Mouse (Mus musculus): ENCODE results near the gene Mipep. TPM values are rescaled to one million over a fixed set of nuclear protein-coding genes. Genes with fewer than 3 reads are reported as not detected.

Mipep gene
- polyA plus RNA-seq, 1 experiment from 2014 or later: 18.2 TPM

GRCm38 (mm10) chr14:60759097-60759496 lies 25.3 kb upstream of the Mipep start:
- no peak overlapping the region for H3K4me2 ChIP-seq
- H3K4me3 ChIP-seq (replicated peaks): no peak overlapping the region
- no peak overlapping the region for H3K27ac ChIP-seq
- no peaks in the 10 kb centered on the region for H3K27me3 ChIP-seq (replicated peaks)
- H3K9ac ChIP-seq: no peak overlapping the region
- peaks cover 13% of the 10 kb centered on the region; the same call in 1 of the 2 replicates for H3K36me3 ChIP-seq
- 92% methylated on average over 8 of the region's 8 CpGs for WGBS
- ATAC-seq (ENCODE audit: insufficient read depth, low FRiP score, low read depth): no peak
- H3K4me1 ChIP-seq: no peaks in the 10 kb centered on the region
- no peaks in the 10 kb centered on the region for H3K9me3 ChIP-seq

GRCm38 (mm10) chr14:60761801-60762200 lies 22.6 kb upstream of the Mipep start:
- 0 out of 2 replicates have a peak, but pooled peaks cover 8% of the 10 kb centered on the region for H3K36me3 ChIP-seq
- H3K4me1 ChIP-seq: peaks cover 3% of the 10 kb centered on the region; the same call in 1 of the 2 replicates
- no peak overlapping the region for H3K27ac ChIP-seq
- no peak for ATAC-seq (ENCODE audit: insufficient read depth, low FRiP score, low read depth)
- H3K4me2 ChIP-seq: no peak overlapping the region
- H3K4me3 ChIP-seq (replicated peaks): no peak overlapping the region
- 82% methylated on average over 10 of the region's 10 CpGs for WGBS
- H3K27me3 ChIP-seq (replicated peaks): no peaks in the 10 kb centered on the region
- no peak overlapping the region for H3K9ac ChIP-seq
- no peaks in the 10 kb centered on the region for H3K9me3 ChIP-seq

- H3K36me3 ChIP-seq: 0 out of 2 replicates have a peak, but pooled peaks cover 5% of the 10 kb centered on the region
- H3K4me1 ChIP-seq: peaks cover 3% of the 10 kb centered on the region; the same call in 1 of the 2 replicates
- no peak for ATAC-seq (ENCODE audit: insufficient read depth, low FRiP score, low read depth)
- no peaks in the 10 kb centered on the region for H3K27me3 ChIP-seq (replicated peaks)
- H3K9me3 ChIP-seq: no peaks in the 10 kb centered on the region
- no peak overlapping the region for H3K27ac ChIP-seq
- H3K4me3 ChIP-seq (replicated peaks): no peak overlapping the region
- 32% methylated on average over 7 of the region's 7 CpGs for WGBS
- no peak overlapping the region for H3K9ac ChIP-seq
- no peak overlapping the region for H3K4me2 ChIP-seq
These were observed 21.6 kb upstream of the Mipep start for GRCm38 (mm10) chr14:60762754-60763153.

- no peak overlapping the region for H3K4me3 ChIP-seq (replicated peaks)
- peaks cover 3% of the 10 kb centered on the region; the same call in 1 of the 2 replicates for H3K4me1 ChIP-seq
- H3K4me2 ChIP-seq: no peak overlapping the region
- 88% methylated on average over 5 of the region's 5 CpGs for WGBS
- no peaks in the 10 kb centered on the region for H3K9me3 ChIP-seq
- ATAC-seq (ENCODE audit: insufficient read depth, low FRiP score, low read depth): no peak
- 0 out of 2 replicates have a peak, but pooled peaks cover 5% of the 10 kb centered on the region for H3K36me3 ChIP-seq
- no peak overlapping the region for H3K9ac ChIP-seq
- no peaks in the 10 kb centered on the region for H3K27me3 ChIP-seq (replicated peaks)
- H3K27ac ChIP-seq: no peak overlapping the region
These were observed 20.6 kb upstream of the Mipep start for GRCm38 (mm10) chr14:60763746-60764145.

- ATAC-seq (ENCODE audit: insufficient read depth, low FRiP score, low read depth): no peak
- Histone ChIP-seq H3K27ac (no peak overlapping the region), H3K4me3 (replicated peaks) (no peak overlapping the region), H3K4me1 (peaks cover 3% of the 10 kb centered on the region; the same call in 1 of the 2 replicates), H3K36me3 (0 out of 2 replicates have a peak, but pooled peaks cover 5% of the 10 kb centered on the region), H3K4me2 (no peak overlapping the region), H3K9ac (no peak overlapping the region), H3K27me3 (replicated peaks) (no peaks in the 10 kb centered on the region), H3K9me3 (no peaks in the 10 kb centered on the region)
- WGBS: 74% methylated on average over 4 of the region's 4 CpGs
These were observed 19.8 kb upstream of the Mipep start for GRCm38 (mm10) chr14:60764526-60764925.

- no peaks in the 10 kb centered on the region for H3K27me3 ChIP-seq (replicated peaks)
- no peak overlapping the region for H3K27ac ChIP-seq
- H3K9ac ChIP-seq: no peak overlapping the region
- H3K36me3 ChIP-seq: 0 out of 2 replicates have a peak, but pooled peaks cover 5% of the 10 kb centered on the region
- no peaks in the 10 kb centered on the region for H3K9me3 ChIP-seq
- H3K4me1 ChIP-seq: peaks cover 3% of the 10 kb centered on the region; the same call in 1 of the 2 replicates
- ATAC-seq (ENCODE audit: insufficient read depth, low FRiP score, low read depth): no peak
- no peak overlapping the region for H3K4me3 ChIP-seq (replicated peaks)
- 61% methylated on average over 2 of the region's 2 CpGs for WGBS
- no peak overlapping the region for H3K4me2 ChIP-seq
These were observed 19.3 kb upstream of the Mipep start for GRCm38 (mm10) chr14:60765025-60765424.

GRCm38 (mm10) chr14:60767884-60768283 lies 16.5 kb upstream of the Mipep start, which contains the start of gene C1qtnf9:
Gene C1qtnf9, plus strand, starts transcription at chr14:60768134.
- Histone ChIP-seq H3K27me3 (replicated peaks) (no peaks in the 10 kb centered on the region), H3K9ac (no peak within 1 kb of the TSS), H3K36me3 (no peaks in the 10 kb centered on the region), H3K4me2 (no peak within 1 kb of the TSS), H3K4me1 (peaks cover 3% of the 10 kb centered on the region; the same call in 1 of the 2 replicates), H3K9me3 (no peaks in the 10 kb centered on the region), H3K4me3 (replicated peaks) (no peak within 1 kb of the TSS), H3K27ac (no peak within 1 kb of the TSS; the same call in 1 of the 2 replicates)
- 63% methylated on average over 4 of the region's 4 CpGs for whole genome bisulfite sequencing
- no peak for ATAC-seq (ENCODE audit: insufficient read depth, low FRiP score, low read depth)

GRCm38 (mm10) chr14:60769340-60769739 lies 15.0 kb upstream of the Mipep start:
- 60% methylated on average over 6 of the region's 6 CpGs for WGBS
- no peak for ATAC-seq (ENCODE audit: insufficient read depth, low FRiP score, low read depth)
- no peak overlapping the region for H3K4me2 ChIP-seq

GRCm38 (mm10) chr14:60770594-60770993 lies 13.8 kb upstream of the Mipep start:
- WGBS: 67% methylated on average over 6 of the region's 6 CpGs

More at GRCm38 (mm10) chr14:60769340-60769739, 15.0 kb upstream of the Mipep start:
- Histone ChIP-seq H3K9me3 (no peaks in the 10 kb centered on the region), H3K9ac (no peak overlapping the region), H3K36me3 (no peaks in the 10 kb centered on the region), H3K27me3 (replicated peaks) (no peaks in the 10 kb centered on the region), H3K4me3 (replicated peaks) (no peak overlapping the region), H3K27ac (no peak overlapping the region), H3K4me1 (peaks cover 3% of the 10 kb centered on the region; the same call in 1 of the 2 replicates)

GRCm38 (mm10) chr14:60771057-60771456 lies 13.3 kb upstream of the Mipep start:
- Histone ChIP-seq H3K27ac (no peak overlapping the region), H3K9ac (no peak overlapping the region), H3K27me3 (replicated peaks) (no peaks in the 10 kb centered on the region), H3K4me3 (replicated peaks) (peak overlapping the region; percentile 33), H3K4me2 (peak overlapping the region; percentile 62), H3K36me3 (no peaks in the 10 kb centered on the region), H3K4me1 (no peaks in the 10 kb centered on the region), H3K9me3 (no peaks in the 10 kb centered on the region)
- WGBS: 4% methylated on average over 8 of the region's 8 CpGs
- peak; percentile 53; the same call in 1 of the 2 replicates for ATAC-seq (ENCODE audit: insufficient read depth, low FRiP score, low read depth)

More at GRCm38 (mm10) chr14:60770594-60770993, 13.8 kb upstream of the Mipep start:
- Histone ChIP-seq H3K9me3 (no peaks in the 10 kb centered on the region), H3K4me2 (no peak overlapping the region), H3K27ac (no peak overlapping the region), H3K4me3 (replicated peaks) (no peak overlapping the region), H3K9ac (0 out of 2 replicates have a peak overlapping the region, but pooled peaks have one; percentile 4), H3K4me1 (no peaks in the 10 kb centered on the region), H3K27me3 (replicated peaks) (no peaks in the 10 kb centered on the region), H3K36me3 (no peaks in the 10 kb centered on the region)
- ATAC-seq (ENCODE audit: insufficient read depth, low FRiP score, low read depth): no peak

- H3K27me3 ChIP-seq (replicated peaks): no peaks in the 10 kb centered on the region
- no peak for ATAC-seq (ENCODE audit: insufficient read depth, low FRiP score, low read depth)
- H3K4me2 ChIP-seq: no peak overlapping the region
- H3K4me1 ChIP-seq: no peaks in the 10 kb centered on the region
- no peaks in the 10 kb centered on the region for H3K9me3 ChIP-seq
- no peaks in the 10 kb centered on the region for H3K36me3 ChIP-seq
- H3K9ac ChIP-seq: no peak overlapping the region
- H3K4me3 ChIP-seq (replicated peaks): no peak overlapping the region
- 75% methylated on average over 2 of the region's 2 CpGs for WGBS
- no peak overlapping the region for H3K27ac ChIP-seq
These were observed 10.9 kb upstream of the Mipep start for GRCm38 (mm10) chr14:60773476-60773875.

- Histone ChIP-seq H3K4me2 (no peak overlapping the region), H3K9me3 (no peaks in the 10 kb centered on the region), H3K27ac (no peak overlapping the region), H3K9ac (no peak overlapping the region), H3K27me3 (replicated peaks) (no peaks in the 10 kb centered on the region), H3K4me3 (replicated peaks) (no peak overlapping the region), H3K36me3 (no peaks in the 10 kb centered on the region), H3K4me1 (no peaks in the 10 kb centered on the region)
- 82% methylated on average over 8 of the region's 8 CpGs for WGBS
- no peak for ATAC-seq (ENCODE audit: insufficient read depth, low FRiP score, low read depth)
These were observed 7.9 kb upstream of the Mipep start for GRCm38 (mm10) chr14:60776521-60776920.
